Mouse (Mus musculus): ENCODE data around the gene Ercc5. TPM values are rescaled to one million over a fixed set of nuclear protein-coding genes. Genes with fewer than 3 reads are reported as not detected.

Gene Ercc5
- total and polyA plus RNA-seq, 2 experiments from 2014 or later: 14.9 to 23.6 TPM

GRCm38 (mm10) chr1:44218876-44219275, 71.3 kb downstream of the Ercc5 start, which contains the start of gene Mettl21e:
Gene Mettl21e, minus strand, starts transcription at chr1:44218961.
- no peak within 1 kb of the TSS for H3K9ac ChIP-seq (replicated peaks; ENCODE audit: low read length, poor library complexity, severe bottlenecking)
- H3K4me2 ChIP-seq (ENCODE audit: low read depth, low read length, poor library complexity, severe bottlenecking): no peak within 1 kb of the TSS
- no peak within 1 kb of the TSS for H3K27ac ChIP-seq (ENCODE audit: low read depth, low read length)
- no peaks in the 10 kb centered on the region for H3K9me3 ChIP-seq (ENCODE audit: low read length)
- no peak for TF ChIP-seq CTCF (IDR thresholded peaks at IDR 0.05)
- H3K4me1 ChIP-seq (ENCODE audit: insufficient read depth, low read length): no peaks in the 10 kb centered on the region
- no peaks in the 10 kb centered on the region for H3K36me3 ChIP-seq (ENCODE audit: insufficient read depth, low read length)
- ATAC-seq (ENCODE audit: low FRiP score): no peak
- no peak within 1 kb of the TSS for H3K4me3 ChIP-seq (ENCODE audit: low read depth, low read length)
- DNase-seq (ENCODE audit: low spot score): no peak
- 71% methylated on average over 1 of the region's 1 CpGs for WGBS
- H3K27me3 ChIP-seq (ENCODE audit: insufficient read depth, low read length): no peaks in the 10 kb centered on the region

- peak; percentile 88 for TF ChIP-seq CTCF (IDR thresholded peaks at IDR 0.05)
- 46% methylated on average over 2 of the region's 2 CpGs for WGBS
- no peaks in the 10 kb centered on the region for H3K4me1 ChIP-seq (ENCODE audit: insufficient read depth, low read length)
- no peak overlapping the region for H3K4me2 ChIP-seq (ENCODE audit: low read depth, low read length, poor library complexity, severe bottlenecking)
- H3K27ac ChIP-seq (ENCODE audit: low read depth, low read length): no peak overlapping the region
- no peaks in the 10 kb centered on the region for H3K9me3 ChIP-seq (ENCODE audit: low read length)
- DNase-seq (ENCODE audit: low spot score) (peak; percentile 75), ATAC-seq (ENCODE audit: low FRiP score) (peak; percentile 93)
- no peak overlapping the region for H3K9ac ChIP-seq (replicated peaks; ENCODE audit: low read length, poor library complexity, severe bottlenecking)
- no peaks in the 10 kb centered on the region for H3K36me3 ChIP-seq (ENCODE audit: insufficient read depth, low read length)
- no peaks in the 10 kb centered on the region for H3K27me3 ChIP-seq (ENCODE audit: insufficient read depth, low read length)
- no peak overlapping the region for H3K4me3 ChIP-seq (ENCODE audit: low read depth, low read length)
Measured at GRCm38 (mm10) chr1:44229044-44229443, 81.5 kb downstream of the Ercc5 start.

Other genes with a start within 250 kb of the Ercc5 start
- gene Tpp2, start 214.1 kb upstream of the Ercc5 start, total RNA-seq (2014; rRNA removed): 33.2 and 38.7 TPM in 2 replicates
- gene Tpp2, start 214.1 kb upstream of the Ercc5 start, polyA plus RNA-seq (2015; fragmentation: Nextera tagmentation; extraction: Ambion mirVana): 43.4 and 46.7 TPM in 2 replicates
- 0.88 and 2.7 TPM in 2 replicates for gene Mettl21c, start 127.7 kb upstream of the Ercc5 start, total RNA-seq (2014; rRNA removed)
- 2.9 and 3.4 TPM in 2 replicates for gene Mettl21c, start 127.7 kb upstream of the Ercc5 start, polyA plus RNA-seq (2015; fragmentation: Nextera tagmentation; extraction: Ambion mirVana)
- 0.05 and 0.09 TPM in 2 replicates for gene Gm8251, start 85.8 kb upstream of the Ercc5 start, total RNA-seq (2014; rRNA removed)
- gene Gm8251, start 85.8 kb upstream of the Ercc5 start, polyA plus RNA-seq (2015; fragmentation: Nextera tagmentation; extraction: Ambion mirVana): not detected in 2 replicates
- 8.4 and 16.8 TPM in 2 replicates for gene Tex30, start 45.3 kb upstream of the Ercc5 start, total RNA-seq (2014; rRNA removed)
- 30.4 and 37.2 TPM in 2 replicates for gene Tex30, start 45.3 kb upstream of the Ercc5 start, polyA plus RNA-seq (2015; fragmentation: Nextera tagmentation; extraction: Ambion mirVana)
- 9.9 and 15.2 TPM in 2 replicates for gene Kdelc1, start 28.9 kb upstream of the Ercc5 start, total RNA-seq (2014; rRNA removed)
- 15.5 and 16.7 TPM in 2 replicates for gene Kdelc1, start 28.9 kb upstream of the Ercc5 start, polyA plus RNA-seq (2015; fragmentation: Nextera tagmentation; extraction: Ambion mirVana)
- gene Bivm, start 28.8 kb upstream of the Ercc5 start, total RNA-seq (2014; rRNA removed): 43.9 and 49.8 TPM in 2 replicates
- 22.2 and 23.1 TPM in 2 replicates for gene Bivm, start 28.8 kb upstream of the Ercc5 start, polyA plus RNA-seq (2015; fragmentation: Nextera tagmentation; extraction: Ambion mirVana)
- gene Mettl21e, start 71.2 kb downstream of the Ercc5 start, total RNA-seq (2014; rRNA removed): not detected in 2 replicates
- gene Mettl21e, start 71.2 kb downstream of the Ercc5 start, polyA plus RNA-seq (2015; fragmentation: Nextera tagmentation; extraction: Ambion mirVana): not detected in 2 replicates